Mouse (Mus musculus) layer of hippocampus, adult 18-20 months (tissue): Measurements from ENCODE around the gene Slc12a8. TPM values are rescaled to one million over a fixed set of nuclear protein-coding genes. Genes with fewer than 3 reads are reported as not detected.
A peak's percentile ranks its signal among the peaks of the same experiment; 100 is the strongest.

Experiments
- DNase-seq, 2 experiments: peaks; one replicate each; pipeline ENCODE4 v3.0.0; 2022; ENCODE audit warnings: low spot score in 2 of 2
- total RNA-seq, 2 experiments: library from RNA; stranded (reverse); gene quantifications; 2 replicates each; pipeline ENCODE4 v1.2.3; 2021

Slc12a8 gene
- total RNA-seq, 2 experiments from 2014 or later = 0.64 to 0.76 TPM

DNA sequence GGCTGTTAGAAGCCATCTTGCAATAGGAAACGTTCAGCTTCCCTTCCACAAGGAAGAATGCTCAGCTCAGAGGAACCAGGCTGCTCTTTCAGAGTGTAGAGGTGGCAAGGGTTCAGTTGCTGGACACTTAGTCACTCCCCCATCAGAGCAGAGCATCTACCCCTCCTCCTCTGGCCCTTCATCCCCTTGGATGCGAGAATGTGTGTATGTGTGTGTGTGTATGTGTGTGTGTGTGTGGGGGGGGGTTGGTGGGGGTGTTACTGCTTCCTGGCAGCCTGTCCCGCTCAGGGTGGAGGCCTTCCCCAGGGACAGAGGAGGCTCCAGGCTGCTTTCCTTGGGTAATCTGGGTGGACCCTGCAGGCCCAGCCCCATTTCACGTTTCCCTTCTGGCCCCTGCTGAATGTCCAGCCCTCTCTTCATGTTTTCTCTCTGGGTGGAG, 64.6 kb downstream of the Slc12a8 start:
- DNase-seq = no peak

DNA sequence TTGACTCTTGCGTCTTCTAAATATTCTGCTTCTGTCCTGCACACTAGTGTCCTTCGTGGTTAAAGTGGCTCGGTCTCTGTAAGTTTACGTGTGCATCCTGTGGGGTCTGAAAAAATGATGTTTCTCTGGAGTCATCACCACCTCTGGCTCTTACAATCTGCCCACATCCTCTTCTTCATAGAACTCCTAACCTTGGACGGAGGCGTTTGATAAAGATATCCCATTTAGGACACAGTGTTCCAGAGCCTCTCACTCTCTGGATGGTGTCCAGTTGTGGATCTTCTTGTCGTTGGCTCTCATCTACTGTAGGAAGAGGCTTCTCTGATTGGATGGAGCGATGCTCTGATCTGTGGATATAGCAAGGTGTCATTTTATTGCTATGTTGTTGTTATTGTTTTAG, 65.4 kb downstream of the Slc12a8 start:
- DNase-seq = no peak

DNA sequence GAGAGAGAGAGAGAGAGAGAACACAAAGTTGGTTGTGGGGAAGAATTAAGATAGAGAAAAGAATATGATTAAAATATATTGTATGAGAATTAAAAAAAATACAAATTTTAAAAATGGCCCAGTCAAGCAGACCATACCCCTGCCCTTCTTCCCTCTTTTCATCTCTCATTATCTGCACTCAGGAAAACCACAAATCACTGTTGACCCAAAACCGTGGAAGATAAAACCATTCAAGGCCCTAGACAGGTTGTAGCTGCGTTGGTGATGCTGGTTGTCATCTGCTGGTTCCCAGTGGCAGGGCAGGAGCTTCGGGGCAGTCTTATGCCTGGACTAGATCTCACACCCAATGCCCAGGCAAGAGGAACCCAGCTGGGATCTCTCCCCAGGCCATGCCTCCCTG, 66.2 kb downstream of the Slc12a8 start:
- DNase-seq = no peak

DNA sequence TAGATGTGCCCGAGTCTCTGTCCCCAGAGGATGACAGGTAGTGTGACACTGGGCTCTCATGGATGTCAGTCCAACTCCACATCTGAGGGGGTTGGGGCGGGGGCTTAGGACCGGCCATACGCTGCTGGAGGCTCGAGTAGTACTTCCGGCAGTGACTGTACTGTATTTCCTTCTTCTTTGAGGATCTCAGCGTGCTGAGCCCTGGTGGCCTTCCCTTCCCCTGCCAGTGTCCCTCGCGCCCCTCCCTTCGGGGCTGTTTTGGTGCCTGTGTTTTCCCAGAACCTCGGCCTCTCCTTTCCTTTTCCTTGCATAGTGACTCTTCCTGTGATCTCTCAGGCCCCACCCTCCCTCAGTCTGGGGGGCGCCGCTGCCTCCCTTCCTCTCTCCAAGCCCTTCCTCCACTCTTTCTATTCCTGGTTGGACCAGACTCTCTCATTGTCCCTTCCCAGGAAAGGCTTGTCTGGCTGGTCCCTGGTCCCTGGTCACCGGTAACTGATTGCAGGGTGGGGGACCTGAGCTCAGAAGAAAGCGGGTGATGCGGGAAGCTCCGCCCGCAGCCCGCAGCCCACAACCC, 66.8 kb downstream of the Slc12a8 start:
- DNase-seq = no peak

DNA sequence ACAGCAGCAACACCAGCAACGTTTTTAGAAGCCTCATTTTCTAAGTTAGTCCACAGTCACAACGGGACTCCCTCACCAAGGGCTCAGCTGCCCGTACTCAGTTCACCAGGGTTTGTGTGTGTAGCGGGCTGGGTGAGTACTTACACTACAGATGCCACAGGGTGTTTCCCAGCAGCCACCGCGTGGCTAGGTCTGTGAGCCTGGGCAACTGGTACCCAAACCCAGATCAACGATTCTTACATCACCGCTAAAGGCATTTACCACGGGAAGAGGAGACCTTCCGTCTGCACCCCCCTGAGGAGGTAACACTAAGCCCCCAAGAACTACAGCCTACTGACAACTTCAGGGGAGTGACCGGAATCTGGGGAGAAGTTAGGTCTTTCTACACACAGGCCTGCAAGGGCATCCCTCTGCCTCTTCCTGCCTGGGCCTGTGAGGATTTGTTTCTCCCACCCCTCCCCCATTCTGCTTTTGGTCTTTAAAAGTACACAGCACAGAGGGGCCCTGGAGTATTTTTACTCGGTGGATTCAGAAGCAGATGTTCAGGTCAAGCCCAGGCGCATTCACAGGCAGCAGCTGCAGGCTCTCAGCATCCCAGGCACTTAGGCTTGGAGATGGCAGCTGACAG, 67.4 kb downstream of the Slc12a8 start:
- no peak for DNase-seq

DNA sequence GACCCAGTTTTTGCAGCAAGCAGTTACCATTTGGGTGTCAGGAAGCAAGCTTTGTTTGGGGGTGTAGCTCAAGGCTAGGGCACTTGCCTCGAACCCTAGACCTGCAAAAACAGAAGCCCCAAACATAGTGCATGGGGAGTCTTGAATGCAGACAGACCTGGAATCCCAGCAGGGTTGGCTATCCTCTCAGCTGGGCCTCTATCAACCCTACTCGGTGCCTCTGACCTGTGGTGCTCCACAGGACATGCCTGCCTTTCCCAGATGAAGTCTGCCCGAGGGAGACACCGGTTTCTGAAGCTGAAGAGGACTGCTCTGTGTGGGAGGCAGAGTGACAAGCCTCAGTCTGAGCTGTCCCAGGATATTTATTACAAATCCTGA, 67.9 kb downstream of the Slc12a8 start:
- DNase-seq = no peak

DNA sequence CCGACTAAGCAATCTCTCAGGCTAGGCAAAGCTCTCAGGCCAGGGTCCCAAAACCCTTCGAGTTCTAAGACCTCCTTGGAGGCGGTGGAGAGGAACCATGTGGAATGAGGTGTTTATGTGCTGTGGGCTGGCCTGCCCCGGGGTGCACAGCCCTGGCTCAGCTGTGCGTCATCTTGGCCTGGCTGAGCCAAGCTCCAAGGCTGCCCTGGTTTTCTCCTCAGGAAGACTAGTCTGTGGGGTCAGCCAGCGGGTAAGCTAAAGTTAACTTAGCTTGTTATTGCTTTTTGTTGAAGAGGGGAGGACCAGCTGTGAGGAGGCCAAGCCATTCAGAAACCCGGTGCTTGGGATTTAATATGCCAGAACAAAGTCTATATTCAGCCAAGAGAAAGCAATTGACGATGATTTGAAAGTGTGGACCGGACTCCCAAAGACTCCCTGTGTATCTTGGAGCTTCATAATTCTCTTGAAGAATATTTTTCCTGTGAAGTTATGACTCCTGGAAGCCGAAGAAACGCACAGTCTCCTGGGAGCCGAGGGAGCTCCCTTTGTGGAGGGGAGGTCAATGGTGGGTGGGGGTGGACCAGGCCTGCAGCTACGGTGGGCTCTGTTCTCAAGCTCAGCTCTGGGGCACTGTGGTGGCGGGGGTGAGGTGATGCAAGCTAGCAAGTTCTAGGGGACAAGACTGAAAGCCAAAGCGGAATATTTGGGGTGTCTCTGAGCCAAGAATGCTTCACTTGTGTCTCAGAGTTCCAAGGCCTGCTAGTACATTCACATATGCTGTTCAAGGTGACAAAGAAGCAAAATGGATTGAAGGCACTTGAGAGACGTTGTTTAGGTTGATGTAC, 70.4 kb downstream of the Slc12a8 start:
- DNase-seq = no peak

DNA sequence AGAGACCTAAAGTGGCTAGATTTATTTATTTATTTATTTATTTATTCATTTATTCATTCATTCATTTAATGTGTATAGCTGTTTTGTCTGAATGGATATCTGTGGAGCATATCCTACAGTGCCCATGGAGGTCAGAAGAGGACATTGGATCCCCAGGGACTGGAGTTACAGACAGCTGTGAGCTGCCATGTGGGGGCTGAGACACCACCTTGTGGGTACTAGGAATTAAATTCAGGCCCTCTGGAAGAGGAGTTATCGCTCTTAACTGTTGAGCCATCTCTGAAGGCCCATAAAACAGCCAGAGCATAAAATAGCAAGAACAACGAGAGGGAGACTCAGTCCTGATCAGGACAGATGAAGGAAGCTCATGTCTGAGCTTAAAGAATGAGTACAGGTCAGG, 71.7 kb downstream of the Slc12a8 start:
- DNase-seq = no peak

DNA sequence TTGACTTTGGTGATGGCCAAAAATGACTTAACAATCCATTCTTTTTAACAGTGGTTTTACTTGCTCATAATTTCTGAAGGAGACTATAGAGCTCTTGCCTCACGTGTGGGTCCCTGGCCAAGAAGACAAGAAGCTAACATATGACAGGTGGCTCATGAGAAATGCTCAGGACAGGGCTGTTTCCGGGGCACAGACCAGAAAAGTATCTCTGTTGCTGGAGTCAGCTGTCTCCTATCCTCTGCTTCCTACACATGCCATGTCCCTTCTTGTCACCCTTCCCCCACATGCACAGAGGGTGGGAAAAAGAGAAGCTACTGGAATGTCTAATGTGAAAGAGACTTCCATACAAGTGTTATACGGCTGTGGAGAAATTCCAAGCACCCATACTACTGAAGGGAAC, 73.3 kb downstream of the Slc12a8 start:
- no peak for DNase-seq

DNA sequence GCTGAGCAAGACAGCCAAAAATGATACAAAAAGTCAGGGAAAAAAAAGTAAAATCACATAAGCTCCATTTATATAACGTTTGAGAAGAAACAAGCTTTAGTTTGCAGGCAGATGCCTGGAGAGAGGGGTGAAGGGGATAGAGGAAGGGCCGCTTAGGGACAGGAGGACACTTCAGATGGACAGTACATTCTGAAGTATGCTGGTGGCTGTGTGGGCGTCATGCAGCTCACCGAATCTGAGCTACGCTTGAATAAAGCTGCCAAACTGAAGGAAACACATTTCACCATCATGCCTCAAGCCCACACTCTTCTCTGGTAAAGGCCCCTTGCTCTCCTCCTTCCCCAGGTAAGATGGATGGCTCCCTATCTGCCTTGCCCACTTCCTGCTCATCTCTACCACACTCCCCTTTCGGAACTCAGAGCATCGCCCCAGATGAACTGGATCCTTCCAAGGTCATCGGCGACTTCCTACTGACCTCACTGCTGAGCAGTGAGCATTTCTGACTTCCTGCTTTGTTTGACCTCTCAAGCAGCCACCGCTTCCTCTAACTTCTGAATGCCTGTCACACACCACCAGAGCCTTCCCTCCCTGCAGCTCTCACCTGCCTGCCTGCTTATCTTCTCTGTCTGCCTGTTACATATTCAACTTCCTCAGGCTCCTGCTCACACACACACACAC, 74.4 kb downstream of the Slc12a8 start:
- no peak for DNase-seq

DNA sequence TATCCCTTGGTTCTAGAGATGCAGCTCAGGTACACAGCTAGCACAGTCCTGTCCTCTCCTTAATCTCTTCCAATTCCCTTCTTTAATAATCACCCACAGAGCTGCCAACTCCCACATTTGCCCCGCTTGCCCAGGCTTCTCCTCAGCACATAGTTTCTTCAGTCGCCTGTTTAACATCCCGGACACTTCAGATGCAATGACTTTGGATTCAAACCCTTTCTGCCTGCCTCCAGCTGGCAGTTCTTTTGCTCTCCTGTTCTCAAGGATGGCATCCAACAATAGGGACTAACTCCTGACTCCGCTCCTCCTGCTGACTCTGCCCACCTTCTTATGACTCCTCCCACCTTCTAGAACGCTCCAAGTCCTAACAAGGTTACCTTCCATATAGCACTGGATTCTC, 75.2 kb downstream of the Slc12a8 start:
- DNase-seq = no peak

DNA sequence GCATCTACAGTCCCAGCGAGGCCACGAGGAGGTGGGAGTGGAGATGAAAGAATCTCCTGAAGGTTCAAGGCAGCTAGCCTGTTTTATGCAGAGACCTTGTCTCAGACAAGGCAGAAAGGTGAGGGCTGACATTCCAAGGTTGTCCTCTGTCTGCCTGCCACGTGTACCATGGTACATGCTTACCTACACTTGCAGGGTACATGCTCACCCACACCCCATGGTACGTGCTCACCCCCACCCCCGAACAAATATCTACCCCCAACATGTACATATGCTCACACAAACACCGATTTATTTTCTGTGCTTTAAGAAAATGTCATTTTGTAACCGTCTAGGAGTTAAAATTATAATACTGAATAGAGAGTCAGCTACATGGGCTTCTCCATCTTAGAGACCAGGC, 76.3 kb downstream of the Slc12a8 start:
- DNase-seq = no peak

DNA sequence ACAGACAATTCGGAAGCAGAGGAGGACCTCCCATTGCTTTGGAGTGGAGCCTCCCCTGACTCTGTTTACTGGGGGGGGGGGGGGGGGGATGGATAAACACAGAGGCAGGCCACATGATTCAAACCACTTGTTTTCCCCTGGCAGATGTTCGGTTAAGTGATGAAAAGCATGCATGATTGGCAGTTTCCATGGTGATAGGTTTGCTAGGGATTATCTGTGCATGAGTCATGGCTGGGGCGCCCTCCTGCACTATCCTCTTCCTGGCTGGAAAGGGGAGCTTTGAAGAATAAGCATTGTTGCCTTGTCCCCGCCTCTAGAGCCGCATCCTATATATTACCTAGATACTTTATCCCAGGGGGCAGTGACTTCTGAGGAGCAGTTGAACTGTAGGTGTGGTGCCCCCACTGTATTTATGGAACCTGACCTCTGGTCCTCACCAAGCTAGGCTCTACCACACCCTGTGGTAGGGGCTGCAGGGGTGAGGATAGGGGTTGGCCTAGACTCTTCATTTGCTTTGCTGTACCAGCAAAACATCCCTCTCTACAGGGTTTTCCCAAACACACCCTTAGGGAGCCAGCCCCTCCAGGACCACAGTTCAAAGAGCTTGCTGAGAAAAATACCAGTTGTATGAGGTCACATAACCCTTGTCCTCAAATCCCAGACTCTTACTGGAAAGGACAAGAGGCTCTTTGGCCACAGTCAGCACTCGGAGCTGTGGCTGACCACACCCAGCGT, 77.1 kb downstream of the Slc12a8 start:
- peak in 1 of 2 experiments; percentile 37 for DNase-seq

DNA sequence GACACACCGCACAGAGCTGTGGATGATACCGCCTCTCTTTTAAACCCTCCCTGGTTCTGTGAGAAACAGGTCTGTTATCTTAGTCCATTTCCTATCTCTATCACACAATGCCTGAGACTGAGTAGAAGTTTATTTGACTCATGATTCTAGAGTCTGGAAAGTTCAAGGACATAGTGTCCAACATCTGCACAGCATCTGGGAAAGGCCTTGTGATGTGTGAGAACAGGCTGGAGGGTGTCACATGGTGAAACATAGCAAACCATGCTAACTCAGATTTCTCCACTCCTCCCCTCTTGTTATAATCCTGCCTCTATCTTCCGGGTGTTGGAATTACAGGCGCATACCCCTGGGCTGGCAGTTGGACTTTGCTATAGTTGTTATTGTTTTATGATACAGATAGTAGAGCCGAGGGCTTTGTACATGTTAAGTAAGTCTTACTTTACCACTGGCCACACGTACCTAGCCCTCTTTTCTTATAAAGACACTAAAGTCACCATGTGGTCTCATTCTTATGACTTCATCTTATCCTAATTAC, 78.2 kb downstream of the Slc12a8 start:
- DNase-seq = no peak

DNA sequence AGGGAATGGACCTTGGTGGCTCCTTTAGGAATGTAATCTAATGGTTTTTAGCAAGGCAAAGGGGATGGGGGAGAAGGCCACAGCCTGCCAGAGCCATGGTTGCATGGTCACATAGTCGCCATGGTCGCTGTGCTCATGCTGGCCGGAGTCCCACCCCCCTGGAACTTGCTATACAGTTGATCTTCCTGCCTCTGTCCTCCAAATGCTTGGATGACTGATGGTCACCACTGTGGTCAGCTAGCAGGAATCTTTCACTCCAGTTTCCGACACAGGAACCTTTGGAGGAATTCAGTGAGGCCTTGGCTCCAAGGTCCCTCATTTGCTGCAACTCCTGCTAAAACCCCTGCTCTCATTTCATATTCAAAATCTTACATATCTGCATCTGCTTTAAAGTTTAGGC, 79.1 kb downstream of the Slc12a8 start:
- no peak for DNase-seq

DNA sequence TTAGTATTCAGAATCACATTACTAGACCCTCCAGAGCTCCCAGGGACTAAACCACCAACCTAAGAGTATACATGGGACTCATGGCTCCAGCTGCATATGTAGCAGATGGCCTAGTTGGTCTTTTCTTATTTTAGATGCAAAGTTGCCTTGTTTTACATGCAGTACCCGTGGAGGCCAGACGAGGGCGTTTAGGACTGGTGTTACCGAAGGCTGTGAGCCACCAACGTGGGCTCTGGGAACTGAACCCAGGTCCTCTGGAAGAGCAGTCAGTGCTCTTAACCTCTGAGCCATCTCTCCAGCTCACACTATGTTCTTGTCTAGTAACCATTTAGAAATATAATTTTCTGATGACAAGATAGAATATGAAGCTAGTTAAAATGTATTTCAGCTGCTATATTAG, 83.1 kb downstream of the Slc12a8 start:
- no peak for DNase-seq

DNA sequence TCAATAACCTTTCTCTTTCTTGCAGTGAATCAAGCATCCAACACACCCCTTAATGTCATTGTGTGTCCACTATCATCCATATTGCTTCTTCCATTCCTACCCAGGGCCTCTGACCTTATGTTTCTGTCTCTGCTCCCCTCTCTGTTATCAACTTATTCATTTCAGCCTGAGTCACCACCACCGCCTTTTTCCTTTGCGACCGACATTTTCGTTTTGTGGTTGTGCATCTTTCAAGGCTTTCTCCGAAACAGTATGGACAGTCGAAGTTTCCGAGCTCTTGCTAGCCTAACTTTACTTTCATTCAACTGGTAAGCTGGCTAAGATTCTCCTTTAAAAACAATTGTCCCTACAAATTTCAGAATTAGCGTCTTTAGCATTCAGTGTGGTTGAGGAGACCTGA, 84.2 kb downstream of the Slc12a8 start:
- no peak for DNase-seq

DNA sequence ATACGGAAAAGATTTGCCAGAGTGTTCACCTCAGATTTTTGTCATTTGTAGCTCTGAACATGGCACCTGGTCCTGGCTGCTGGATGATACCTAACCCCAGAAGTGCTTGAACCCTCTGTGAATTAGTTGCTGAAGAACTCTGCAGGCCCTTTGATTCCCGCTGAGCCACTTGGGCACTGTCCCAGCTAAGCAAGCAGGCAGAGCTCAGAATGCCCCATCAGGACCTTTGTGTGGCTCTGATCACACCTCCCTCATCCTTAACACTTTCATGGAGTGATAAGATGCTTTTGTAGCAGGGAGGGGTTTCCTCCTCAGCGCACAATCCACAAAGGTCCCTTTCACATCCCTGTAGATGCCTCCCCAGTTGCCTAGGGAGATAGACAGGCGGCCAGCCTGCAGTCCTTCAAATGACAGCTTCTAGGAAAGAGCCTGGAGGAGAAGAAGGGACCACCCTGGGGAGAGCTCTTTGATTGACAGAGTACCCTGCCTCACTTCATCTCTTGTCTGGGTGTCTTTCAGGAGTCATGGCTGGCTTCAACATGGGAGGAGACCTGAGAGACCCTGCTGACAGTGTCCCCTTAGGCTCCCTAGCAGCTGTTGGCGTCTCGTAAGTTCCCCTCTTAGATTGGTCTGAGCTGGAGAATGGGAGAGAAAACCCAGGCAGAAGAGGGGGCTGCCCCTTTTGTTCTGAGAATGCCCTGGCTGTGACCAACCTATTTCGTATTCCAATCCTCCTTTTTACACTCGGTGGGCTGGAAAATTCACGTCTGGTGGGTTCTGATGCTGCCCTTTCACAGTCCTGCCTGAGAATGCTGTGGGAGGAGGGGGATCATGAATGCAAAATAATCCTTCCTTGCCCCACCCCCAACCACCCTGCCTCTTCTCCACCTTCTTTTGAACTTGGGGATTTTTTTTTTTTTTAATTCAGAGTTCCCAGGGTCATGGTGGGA, 88.8 kb downstream of the Slc12a8 start:
- DNase-seq = no peak

DNA sequence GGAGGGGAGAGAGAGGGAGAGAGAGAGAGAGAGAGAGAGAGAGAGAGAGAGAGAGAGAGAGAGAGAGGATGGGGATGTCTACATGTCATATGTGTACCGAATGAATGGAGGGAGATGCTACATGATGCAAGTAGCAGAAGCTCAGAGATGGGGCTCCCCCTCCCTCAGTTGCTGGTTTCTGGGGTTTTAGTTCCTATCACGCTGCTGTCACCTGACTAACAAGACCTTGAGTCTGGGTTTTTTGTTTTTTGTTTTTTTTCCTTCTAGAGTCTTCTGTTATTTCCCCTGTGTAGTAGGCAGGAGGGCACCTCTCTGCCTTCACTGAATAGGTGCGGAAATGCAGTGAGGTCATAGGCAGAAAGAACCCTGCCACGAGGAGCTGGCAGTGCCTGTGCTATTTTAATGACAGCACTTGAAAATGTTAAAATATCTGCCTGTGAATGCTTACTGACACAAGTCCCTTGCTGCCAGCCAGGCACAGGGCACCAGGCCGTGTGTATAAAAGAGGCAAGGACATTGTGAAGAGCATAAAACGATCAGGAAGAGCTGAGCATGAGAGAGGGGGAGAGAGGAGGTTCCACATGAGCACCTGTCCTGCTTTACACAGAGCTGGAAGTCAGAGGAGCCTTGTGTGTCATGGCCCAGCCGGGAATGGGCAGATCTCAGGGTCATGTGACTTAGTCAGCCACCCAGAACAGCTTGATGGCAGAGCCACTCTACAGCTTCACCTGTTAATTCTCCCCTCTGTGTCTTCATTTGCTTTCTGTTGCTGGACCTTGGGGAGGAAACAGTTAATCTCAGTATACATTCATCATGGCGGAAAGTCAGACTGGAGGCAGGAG, 89.8 kb downstream of the Slc12a8 start:
- no peak for DNase-seq
